ENCODE assay signal across 14 mouse cellular contexts in the genomic region with DNA sequence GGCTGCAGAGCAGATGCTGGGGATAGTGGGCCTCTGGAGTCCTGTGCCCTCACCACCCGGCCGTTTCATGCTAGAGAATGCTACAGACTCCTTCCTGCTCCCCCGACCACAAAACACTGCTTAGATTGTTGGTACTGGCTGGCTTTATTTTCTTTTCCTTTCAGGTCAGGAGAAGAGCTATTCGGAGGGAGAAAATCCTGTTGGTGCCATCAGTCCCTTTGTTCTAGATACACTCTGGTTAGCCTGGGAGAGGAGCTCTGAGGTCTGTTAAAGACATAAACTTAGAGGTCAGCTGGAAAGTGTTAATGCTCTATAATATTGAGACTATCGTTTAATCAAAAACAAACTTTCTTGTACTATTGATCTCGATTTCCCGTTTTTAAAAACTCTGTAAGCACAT. TPM values are rescaled to one million over a fixed set of nuclear protein-coding genes. Genes with fewer than 3 reads are reported as not detected.
DNase-seq lines count a peak whose midpoint lies in the region; ATAC-seq and TF ChIP-seq lines count a peak whose summit lies in the region.
"Had no signal": no experiment of that assay in that cellular context is flagged by ENCODE, and none has a peak within 500 bp of the region (broad histone marks: within the 10 kb centered on the region; RNA-seq: fewer than 3 reads in every experiment).

No protein-coding gene starts in this region.

- ATAC-seq in intestine, postnatal 0 days, result no peak
- ATAC-seq in intestine, embryonic 16.5 days, result no peak
- no peak for ATAC-seq in forebrain, embryonic 13.5 days
- no peak for ATAC-seq in limb, embryonic 11.5 days (ENCODE audit: insufficient number of reproducible peaks, low FRiP score, low TSS enrichment, low read depth)
- ATAC-seq in neural tube, embryonic 12.5 days (ENCODE audit: low FRiP score, low read depth), result no peak

- DNase-seq in limb, embryonic 11.5 days (ENCODE audit: low spot score), result no peak
- DNase-seq in cerebellum, postnatal 36 days, result no peak
- DNase-seq in left cerebral cortex, postnatal 10 days (ENCODE audit: extremely low spot score in 1 of 2, low spot score in 2 of 2), result no peak
- DNase-seq in layer of hippocampus, postnatal 36 days, result no peak
- DNase-seq: gastrocnemius, postnatal 36 days; heart, postnatal 4 days; kidney, postnatal 14 days; left cerebral cortex, postnatal 4 days; thymus, postnatal 36 days had no signal

- H3K27me3 ChIP-seq in intestine, postnatal 0 days (replicated peaks; ENCODE audit: control insufficient read depth, insufficient read depth, low read length), result no peaks in the 10 kb centered on the region
- H3K27me3 ChIP-seq in intestine, embryonic 16.5 days (replicated peaks; ENCODE audit: control insufficient read depth, insufficient read depth, low read length), result no peaks in the 10 kb centered on the region
- no peaks in the 10 kb centered on the region for H3K27me3 ChIP-seq in forebrain, embryonic 13.5 days
- H3K27me3 ChIP-seq in limb, embryonic 11.5 days (ENCODE audit: control insufficient read depth, insufficient read depth, low read length), result no peaks in the 10 kb centered on the region
- H3K27me3 ChIP-seq in neural tube, embryonic 12.5 days (replicated peaks), result no peaks in the 10 kb centered on the region

- no peaks in the 10 kb centered on the region for H3K9me3 ChIP-seq in intestine, postnatal 0 days (ENCODE audit: control insufficient read depth)
- H3K9me3 ChIP-seq in intestine, embryonic 16.5 days (ENCODE audit: control insufficient read depth, low read length), result no peaks in the 10 kb centered on the region
- H3K9me3 ChIP-seq in forebrain, embryonic 13.5 days (replicated peaks), result no peaks in the 10 kb centered on the region
- no peaks in the 10 kb centered on the region for H3K9me3 ChIP-seq in limb, embryonic 11.5 days (ENCODE audit: control insufficient read depth, low read length)
- H3K9me3 ChIP-seq in neural tube, embryonic 12.5 days, result no peaks in the 10 kb centered on the region

- WGBS in intestine, postnatal 0 days, result 50% methylated on average over 7 of the region's 7 CpGs
- 37% methylated on average over 7 of the region's 7 CpGs for WGBS in intestine, embryonic 16.5 days
- 26% methylated on average over 7 of the region's 7 CpGs for WGBS in forebrain, embryonic 13.5 days
- 41% methylated on average over 7 of the region's 7 CpGs for WGBS in limb, embryonic 11.5 days
- WGBS in neural tube, embryonic 12.5 days, result 20% methylated on average over 7 of the region's 7 CpGs

- no peak for TF ChIP-seq CTCF in intestine, postnatal 0 days (IDR thresholded peaks at IDR 0.05; ENCODE audit: low read depth)

- H3K36me3 ChIP-seq in intestine, postnatal 0 days (ENCODE audit: control insufficient read depth, insufficient read depth), result no peaks in the 10 kb centered on the region; the same call in 1 of the 2 replicates
- H3K36me3 ChIP-seq in intestine, embryonic 16.5 days (ENCODE audit: control insufficient read depth, insufficient read depth, low read length), result no peaks in the 10 kb centered on the region
- peaks cover 7% of the 10 kb centered on the region; the same call in 1 of the 2 replicates for H3K36me3 ChIP-seq in forebrain, embryonic 13.5 days (ENCODE audit: poor library complexity, severe bottlenecking)
- no peaks in the 10 kb centered on the region for H3K36me3 ChIP-seq in limb, embryonic 11.5 days (ENCODE audit: control insufficient read depth, insufficient read depth, low read length)
- H3K36me3 ChIP-seq in neural tube, embryonic 12.5 days, result no peaks in the 10 kb centered on the region

- no peak overlapping the region for H3K9ac ChIP-seq in intestine, postnatal 0 days (ENCODE audit: low read depth, low read length)
- H3K9ac ChIP-seq in intestine, embryonic 16.5 days (ENCODE audit: low read depth, low read length), result no peak overlapping the region; the same call in 1 of the 2 replicates
- H3K9ac ChIP-seq in forebrain, embryonic 13.5 days, result peak overlapping the region; percentile 65
- 0 out of 2 replicates have a peak overlapping the region, but pooled peaks have one; percentile 22 for H3K9ac ChIP-seq in limb, embryonic 11.5 days (ENCODE audit: low read length)
- peak overlapping the region; percentile 42; the same call in 1 of the 2 replicates for H3K9ac ChIP-seq in neural tube, embryonic 12.5 days

- peaks cover 5% of the 10 kb centered on the region for H3K4me1 ChIP-seq in intestine, postnatal 0 days (replicated peaks; ENCODE audit: control insufficient read depth, insufficient read depth, low read length)
- H3K4me1 ChIP-seq in intestine, embryonic 16.5 days (ENCODE audit: control insufficient read depth, insufficient read depth, low read length), result peaks cover 17% of the 10 kb centered on the region
- peaks cover 67% of the 10 kb centered on the region for H3K4me1 ChIP-seq in forebrain, embryonic 13.5 days
- H3K4me1 ChIP-seq in limb, embryonic 11.5 days (ENCODE audit: control insufficient read depth, insufficient read depth, low read length), result peaks cover 16% of the 10 kb centered on the region; the same call in 1 of the 2 replicates
- H3K4me1 ChIP-seq in neural tube, embryonic 12.5 days, result peaks cover 43% of the 10 kb centered on the region

- no peak overlapping the region for H3K4me3 ChIP-seq in intestine, postnatal 0 days (ENCODE audit: low read depth, low read length)
- no peak overlapping the region for H3K4me3 ChIP-seq in intestine, embryonic 16.5 days (ENCODE audit: low read length)
- H3K4me3 ChIP-seq in forebrain, embryonic 13.5 days, result peak overlapping the region; percentile 14; the same call in 1 of the 2 replicates
- H3K4me3 ChIP-seq in limb, embryonic 11.5 days (ENCODE audit: low read depth, low read length), result no peak overlapping the region
- H3K4me3 ChIP-seq in neural tube, embryonic 12.5 days, result no peak overlapping the region

- H3K27ac ChIP-seq in intestine, postnatal 0 days (ENCODE audit: low read depth, low read length), result no peak overlapping the region
- no peak overlapping the region for H3K27ac ChIP-seq in intestine, embryonic 16.5 days (ENCODE audit: low read length)
- peak overlapping the region; percentile 27; the same call in 1 of the 2 replicates for H3K27ac ChIP-seq in forebrain, embryonic 13.5 days
- H3K27ac ChIP-seq in limb, embryonic 11.5 days (replicated peaks; ENCODE audit: low read depth, low read length), result no peak overlapping the region
- H3K27ac ChIP-seq in neural tube, embryonic 12.5 days, result no peak overlapping the region

- 0 out of 2 replicates have a peak overlapping the region, but pooled peaks have one; percentile 1 for H3K4me2 ChIP-seq in intestine, postnatal 0 days (replicated peaks; ENCODE audit: low read depth)
- H3K4me2 ChIP-seq in intestine, embryonic 16.5 days (ENCODE audit: low read depth, low read length), result no peak overlapping the region
- peak overlapping the region; percentile 76 for H3K4me2 ChIP-seq in forebrain, embryonic 13.5 days
- H3K4me2 ChIP-seq in limb, embryonic 11.5 days (ENCODE audit: low read depth, severe bottlenecking), result no peak overlapping the region
- peak overlapping the region; percentile 72 for H3K4me2 ChIP-seq in neural tube, embryonic 12.5 days (replicated peaks)

- intact Hi-C loops in left cerebral cortex, postnatal 10 days (cut with DNase I), result no loop called here

RNA-seq across cellular contexts. Expression of gene Rcbtb1, which starts 4.5 kb away (rescaled TPM):
- 29.1 and 36.1 TPM in 2 replicates for polyA plus RNA-seq in intestine, postnatal 0 days (2015; fragmentation: Nextera tagmentation; extraction: Ambion mirVana)
- polyA plus RNA-seq in intestine, embryonic 16.5 days (2015; fragmentation: Nextera tagmentation; extraction: Ambion mirVana), result 46.4 and 51.0 TPM in 2 replicates
- 93.9 and 94.8 TPM in 2 replicates for polyA plus RNA-seq in forebrain, embryonic 13.5 days (2015; fragmentation: Nextera tagmentation; extraction: Ambion mirVana)
- 117 and 127 TPM in 2 replicates for polyA plus RNA-seq in limb, embryonic 11.5 days (2014; fragmentation: Nextera tagmentation; extraction: Ambion mirVana)
- 98.8 and 100 TPM in 2 replicates for polyA plus RNA-seq in neural tube, embryonic 12.5 days (2016; fragmentation: Nextera tagmentation; extraction: Ambion mirVana)
- total RNA-seq in left cerebral cortex, postnatal 10 days (2021), result 10 to 100 TPM; 23.2 to 26.2 TPM
- 10 to 100 TPM; 34.5 to 35.1 TPM for total RNA-seq in layer of hippocampus, postnatal 36 days (2021)

RNA-seq across cellular contexts. Expression of gene Gm5142, which starts 26.9 kb away (rescaled TPM):
- not detected in 2 replicates for polyA plus RNA-seq in intestine, postnatal 0 days (2015; fragmentation: Nextera tagmentation; extraction: Ambion mirVana)
- polyA plus RNA-seq in intestine, embryonic 16.5 days (2015; fragmentation: Nextera tagmentation; extraction: Ambion mirVana), result not detected in 2 replicates
- not detected in 2 replicates for polyA plus RNA-seq in forebrain, embryonic 13.5 days (2015; fragmentation: Nextera tagmentation; extraction: Ambion mirVana)
- polyA plus RNA-seq in limb, embryonic 11.5 days (2014; fragmentation: Nextera tagmentation; extraction: Ambion mirVana), result not detected in 2 replicates
- polyA plus RNA-seq in neural tube, embryonic 12.5 days (2016; fragmentation: Nextera tagmentation; extraction: Ambion mirVana), result not detected in 2 replicates
- not detected for total RNA-seq in left cerebral cortex, postnatal 10 days (2021)
- total RNA-seq in layer of hippocampus, postnatal 36 days (2021), result not detected
- total RNA-seq: adrenal gland, adult 18-20 months; gastrocnemius, postnatal 36 days; heart, postnatal 4 days; left cerebral cortex, postnatal 4 days had no signal

RNA-seq across cellular contexts. Expression of gene Gm6904, which starts 54.6 kb away (rescaled TPM):
- polyA plus RNA-seq in intestine, postnatal 0 days (2015; fragmentation: Nextera tagmentation; extraction: Ambion mirVana), result not detected in 2 replicates
- polyA plus RNA-seq in intestine, embryonic 16.5 days (2015; fragmentation: Nextera tagmentation; extraction: Ambion mirVana), result not detected in 2 replicates
- polyA plus RNA-seq in forebrain, embryonic 13.5 days (2015; fragmentation: Nextera tagmentation; extraction: Ambion mirVana), result 0.20 TPM in 1 of 2 replicates, not detected in the other
- polyA plus RNA-seq in limb, embryonic 11.5 days (2014; fragmentation: Nextera tagmentation; extraction: Ambion mirVana), result not detected in 2 replicates
- polyA plus RNA-seq in neural tube, embryonic 12.5 days (2016; fragmentation: Nextera tagmentation; extraction: Ambion mirVana), result not detected in 2 replicates
- not detected for total RNA-seq in left cerebral cortex, postnatal 10 days (2021)
- total RNA-seq in layer of hippocampus, postnatal 36 days (2021), result not detected
- total RNA-seq: adrenal gland, adult 18-20 months; gastrocnemius, postnatal 36 days; heart, postnatal 4 days; left cerebral cortex, postnatal 4 days had no signal

Comparison
In these comparisons a context has a peak if more than half of its experiments do, and no peak if none do; other contexts are left out.
1. H3K4me2 ChIP-seq: peak in intestine, postnatal 0 days (single experiment), forebrain, embryonic 13.5 days (single experiment) and neural tube, embryonic 12.5 days (single experiment); none in intestine, embryonic 16.5 days (single experiment) and limb, embryonic 11.5 days (single experiment).
2. H3K9ac ChIP-seq: peak in forebrain, embryonic 13.5 days (single experiment), limb, embryonic 11.5 days (single experiment) and neural tube, embryonic 12.5 days (single experiment); none in intestine, postnatal 0 days (single experiment) and intestine, embryonic 16.5 days (single experiment).